Mouse (Mus musculus) MEL (cell line): Measurements from ENCODE around the gene Rpn1.

Experiments used
- BHLHE40 ChIP-seq: IDR thresholded peaks from 2 replicates; pipeline ENCODE4 v1.6.1; 2012; ENCODE audit warnings: low read depth, mild to moderate bottlenecking, inconsistent platforms, low read length, improper control_type of control experiment, borderline replicate concordance
- CTCF ChIP-seq, 3 experiments: IDR thresholded peaks in 2 of 3; conservative IDR thresholded peaks in 1 of 3; 2 replicates each; pipeline ENCODE4 v1.5.1; 2011 to 2012; ENCODE audit warnings: low read length in 3 of 3, low read depth in 2 of 3, mild to moderate bottlenecking in 2 of 3, improper control_type of control experiment in 1 of 3, inconsistent platforms in 1 of 3, mixed read lengths in 1 of 3, moderate library complexity in 1 of 3; ENCODE audit not compliant: control insufficient read depth in 1 of 3, insufficient read depth in 1 of 3, poor library complexity in 1 of 3, severe bottlenecking in 1 of 3
- ELF1 ChIP-seq: IDR thresholded peaks from 2 replicates; pipeline ENCODE4 v1.6.1; 2014; ENCODE audit warnings: low read depth, mild to moderate bottlenecking, inconsistent platforms, low read length, improper control_type of control experiment, moderate library complexity
- EP300 ChIP-seq, 2 experiments: IDR thresholded peaks; 2 replicates each; pipeline ENCODE4 v1.6.1; 2011; ENCODE audit warnings: improper control_type of control experiment in 2 of 2, low read length in 2 of 2, low read depth in 1 of 2, mild to moderate bottlenecking in 1 of 2
- MYC ChIP-seq: IDR thresholded peaks from 2 replicates; pipeline ENCODE4 v1.6.1; 2011; ENCODE audit warnings: low read depth, mild to moderate bottlenecking, low read length, improper control_type of control experiment, moderate library complexity
- NRF1 ChIP-seq: IDR thresholded peaks from 2 replicates; pipeline ENCODE4 v1.6.1; 2014; ENCODE audit warnings: low read depth, mild to moderate bottlenecking, inconsistent platforms, low read length, improper control_type of control experiment, moderate library complexity; ENCODE audit not compliant: poor library complexity, insufficient read depth, severe bottlenecking
- POLR2A ChIP-seq, 2 experiments: IDR thresholded peaks; 2 replicates each; pipeline ENCODE4 v1.6.1; 2011 to 2012; ENCODE audit warnings: low read length in 2 of 2, mild to moderate bottlenecking in 2 of 2, control low read depth in 1 of 2, improper control_type of control experiment in 1 of 2, low read depth in 1 of 2, moderate library complexity in 1 of 2; ENCODE audit not compliant: control insufficient read depth in 1 of 2, insufficient read depth in 1 of 2, poor library complexity in 1 of 2
- POLR2AphosphoS2 ChIP-seq: IDR thresholded peaks from 2 replicates; pipeline ENCODE4 v1.6.1; 2011; ENCODE audit warnings: low read length, improper control_type of control experiment
- SMC3 ChIP-seq: IDR thresholded peaks from 2 replicates; pipeline ENCODE4 v1.6.1; 2011; ENCODE audit warnings: low read depth, low read length, improper control_type of control experiment
- TCF12 ChIP-seq: IDR thresholded peaks from 2 replicates; pipeline ENCODE4 v1.6.1; 2014; ENCODE audit warnings: low read depth, mild to moderate bottlenecking, inconsistent platforms, low read length, improper control_type of control experiment, moderate library complexity
- ZKSCAN1 ChIP-seq: IDR thresholded peaks from 2 replicates; pipeline ENCODE4 v1.6.1; 2012; ENCODE audit warnings: low read depth, mild to moderate bottlenecking, inconsistent platforms, low read length, improper control_type of control experiment, moderate library complexity
- ZNF384 ChIP-seq: IDR thresholded peaks from 2 replicates; pipeline ENCODE4 v1.6.1; 2012; ENCODE audit warnings: low read depth, mild to moderate bottlenecking, inconsistent platforms, low read length, improper control_type of control experiment

DNA sequence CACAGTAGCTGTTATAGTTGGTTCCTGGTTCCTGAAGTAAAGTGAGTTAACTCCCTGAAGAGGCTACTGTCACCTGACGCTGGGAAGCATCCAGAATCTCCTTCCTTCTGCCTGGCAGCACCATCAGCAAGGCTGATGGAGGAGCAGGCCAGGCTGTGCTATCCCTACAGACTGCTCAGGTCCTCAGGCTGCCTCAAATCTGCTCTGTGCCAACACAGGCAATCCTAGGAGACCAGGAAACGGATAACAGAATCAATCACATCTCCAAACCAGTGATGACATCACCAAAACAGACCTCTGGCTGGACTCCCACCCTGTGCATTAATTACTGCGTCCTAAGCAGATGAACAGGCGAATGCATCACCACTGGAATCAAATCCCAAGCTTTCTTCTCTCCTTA, 43.1 kb upstream of the Rpn1 start:
- TF ChIP-seq ELF1 (no peak), EP300 (IDR thresholded peaks at IDR 0.05; ENCODE audit: low read depth in 1 of 2, low read length in 2 of 2) (no peak), POLR2A (IDR thresholded peaks at IDR 0.05; ENCODE audit: control insufficient read depth in 1 of 2, insufficient read depth in 1 of 2, low read depth in 1 of 2, low read length in 2 of 2, poor library complexity in 1 of 2) (no peak), CTCF (IDR thresholded peaks at IDR 0.05 in 2 of 3, conservative IDR thresholded peaks at IDR 0.05 in 1 of 3; ENCODE audit: control insufficient read depth in 1 of 3, insufficient read depth in 1 of 3, low read depth in 2 of 3, low read length in 3 of 3, poor library complexity in 1 of 3, severe bottlenecking in 1 of 3) (no peak), NRF1 (no peak), POLR2AphosphoS2 (no peak), SMC3 (no peak), TCF12 (no peak), BHLHE40 (no peak), ZNF384 (no peak), ZKSCAN1 (no peak), MYC (no peak)
